Mouse (Mus musculus) lung, postnatal 0 days (tissue): ENCODE data around the gene Yipf3.

Experiments
- CTCF ChIP-seq: IDR thresholded peaks from 2 replicates; pipeline ENCODE4 v1.5.1; 2016; ENCODE audit warnings: antibody characterized with exemption, mild to moderate bottlenecking
- EP300 ChIP-seq: IDR thresholded peaks from 2 replicates; pipeline ENCODE4 v1.6.1; 2016; ENCODE audit warnings: antibody characterized with exemption, mild to moderate bottlenecking, control low read depth

GRCm38 (mm10) chr17:46254106-46254505 lies 6.2 kb downstream of the Yipf3 start:
- TF ChIP-seq CTCF, result no peak
- no peak for TF ChIP-seq EP300
